Mouse (Mus musculus): ENCODE measurements around the gene N4bp2l2. TPM values are rescaled to one million over a fixed set of nuclear protein-coding genes. Genes with fewer than 3 reads are reported as not detected.

N4bp2l2 gene
- total and polyA plus RNA-seq, 3 experiments: 53.1 to 84.4 (median 80.0) TPM

- dilution Hi-C loops (cut with MboI; ENCODE audit: extremely low pct_ligation_motif_present, extremely low pct_unique_long_range_greater_than_20kb, low sequenced_read_pairs) (no loop called here), in situ Hi-C loops (cut with MboI; ENCODE audit: low pct_ligation_motif_present, low pct_unique_long_range_greater_than_20kb, low sequenced_read_pairs) (no loop called here)
- Histone ChIP-seq H3K27me3 (replicated peaks) (no peaks in the 10 kb centered on the region), H3K4me1 (ENCODE audit: control insufficient read depth in 1 of 2, insufficient read depth in 2 of 2) (peaks cover 5 to 51% of the 10 kb centered on the region in 2 experiments), H3K27ac (ENCODE audit: insufficient read depth, low read depth) (peak overlapping the region; percentile 92), H3K36me3 (replicated peaks in 1 of 2; ENCODE audit: control insufficient read depth in 1 of 2, insufficient read depth in 1 of 2, low read length in 1 of 2) (peaks cover 0 to 14% of the 10 kb centered on the region in 2 experiments), H3K9me3 (replicated peaks; ENCODE audit: low read length) (peaks cover 2% of the 10 kb centered on the region), H3K9ac (ENCODE audit: insufficient read depth, low read depth) (peak overlapping the region; percentile 11; the same call in 1 of the 2 replicates), H3K4me2 (ENCODE audit: insufficient read depth, low read depth, poor library complexity, severe bottlenecking) (peak overlapping the region; percentile 68), H3K79me2 (replicated peaks; ENCODE audit: control insufficient read depth, extremely low read depth, insufficient read depth, poor library complexity, severe bottlenecking) (peaks cover 15% of the 10 kb centered on the region), H3K4me3 (replicated peaks in 1 of 3; ENCODE audit: low read depth in 2 of 3, low read length in 2 of 3, poor library complexity in 1 of 3) (peak overlapping the region in 2 of 3 experiments; percentile 81 to 95)
- peak; percentile 94 for DNase-seq (ENCODE audit: extremely low read depth)
- peak; percentile 77 for TF ChIP-seq TBP (conservative IDR thresholded peaks at IDR 0.05; ENCODE audit: low read depth, low read length)
- TF ChIP-seq NELFE (IDR thresholded peaks at IDR 0.05; ENCODE audit: low read depth, low read length): 0 out of 2 replicates have a peak, but pooled peaks have one; percentile 1
- TF ChIP-seq MAZ (IDR thresholded peaks at IDR 0.05; ENCODE audit: low read depth, low read length): peak; percentile 53; the same call in 1 of the 2 replicates
- TF ChIP-seq JUN (IDR thresholded peaks at IDR 0.05; ENCODE audit: insufficient read depth, low read depth, low read length): no peak
- peak; percentile 69 for TF ChIP-seq ETS1 (conservative IDR thresholded peaks at IDR 0.05; ENCODE audit: low read depth, low read length)
- TF ChIP-seq NRF1 (IDR thresholded peaks at IDR 0.05; ENCODE audit: low read depth, low read length): no peak
- TF ChIP-seq ELF1 (IDR thresholded peaks at IDR 0.05; ENCODE audit: low read depth, low read length): peak; percentile 87
- TF ChIP-seq POLR2A (IDR thresholded peaks at IDR 0.05; ENCODE audit: low read depth, low read length): peak; percentile 69
- TF ChIP-seq POLR2AphosphoS2 (IDR thresholded peaks at IDR 0.05; ENCODE audit: low read depth, low read length): no peak
- TF ChIP-seq RAD21 (IDR thresholded peaks at IDR 0.05; ENCODE audit: low read depth, low read length): no peak
- peak; percentile 97 for TF ChIP-seq MYC (IDR thresholded peaks at IDR 0.05; ENCODE audit: low read depth, low read length)
- peak; percentile 82; the same call in 1 of the 2 replicates for TF ChIP-seq RCOR1 (conservative IDR thresholded peaks at IDR 0.05; ENCODE audit: low read depth, low read length)
- 0 out of 2 replicates have a peak, but pooled peaks have one; percentile 28 for TF ChIP-seq CHD1 (IDR thresholded peaks at IDR 0.05; ENCODE audit: low read depth, low read length)
- TF ChIP-seq CHD2 (IDR thresholded peaks at IDR 0.05; ENCODE audit: low read length): peak; percentile 27; the same call in 1 of the 2 replicates
- TF ChIP-seq EP300 (IDR thresholded peaks at IDR 0.05; ENCODE audit: low read length): peak; percentile 77
- TF ChIP-seq BHLHE40 (IDR thresholded peaks at IDR 0.05; ENCODE audit: low read depth, low read length): peak; percentile 91
- no peak for TF ChIP-seq USF1 (IDR thresholded peaks at IDR 0.05; ENCODE audit: low read depth, low read length)
- TF ChIP-seq MAX (IDR thresholded peaks at IDR 0.05; ENCODE audit: low read length): peak; percentile 90
- 0 out of 2 replicates have a peak, but pooled peaks have one; percentile 44 for TF ChIP-seq MEF2A (IDR thresholded peaks at IDR 0.05; ENCODE audit: borderline replicate concordance, low read depth, low read length)
- peak; percentile 74 for TF ChIP-seq MXI1 (IDR thresholded peaks at IDR 0.05; ENCODE audit: low read depth, low read length)
- TF ChIP-seq HCFC1 (IDR thresholded peaks at IDR 0.05; ENCODE audit: low read depth, low read length): peak; percentile 73
- TF ChIP-seq IRF4 (IDR thresholded peaks at IDR 0.05; ENCODE audit: low read depth, low read length): peak; percentile 58
- TF ChIP-seq TCF12 (IDR thresholded peaks at IDR 0.05; ENCODE audit: low read depth, low read length): peak; percentile 74
- peak; percentile 78 for TF ChIP-seq SIN3A (IDR thresholded peaks at IDR 0.05; ENCODE audit: low read length)
- TF ChIP-seq ZC3H11A (IDR thresholded peaks at IDR 0.05; ENCODE audit: low read depth, low read length): no peak
- TF ChIP-seq SMC3 (IDR thresholded peaks at IDR 0.05; ENCODE audit: low read depth, low read length): no peak
These were observed 70.5 kb downstream of the N4bp2l2 start for GRCm38 (mm10) chr5:150595366-150596016.
